Mouse (Mus musculus): Measurements from ENCODE around the gene Vmn1r37.
"Not testable (repeated sequence)": the region's sequence is repeated elsewhere in the genome, so short reads cannot be mapped to it uniquely, and the experiment has no call there.

Vmn1r37 gene

GRCm38 (mm10) chr6:66729082-66729481, at the start of gene Vmn1r37:
Gene Vmn1r37, plus strand, starts transcription at chr6:66729382.
- not testable (repeated sequence) for DNase-seq

- no peak for DNase-seq
These were observed 43.4 kb upstream of the Vmn1r37 start, which contains the start of gene Vmn1r35 for GRCm38 (mm10) chr6:66685806-66686205. Gene Vmn1r35, minus strand, starts transcription at chr6:66685906.

GRCm38 (mm10) chr6:66708901-66709300, 20.3 kb upstream of the Vmn1r37 start:
- DNase-seq, result no peak

- DNase-seq, result no peak
These were observed 15.3 kb upstream of the Vmn1r37 start for GRCm38 (mm10) chr6:66713854-66714253.

GRCm38 (mm10) chr6:66719068-66719467, 10.1 kb upstream of the Vmn1r37 start, which contains the start of gene Vmn1r36:
Gene Vmn1r36, minus strand, starts transcription at chr6:66719168.
- not testable (repeated sequence) for DNase-seq

GRCm38 (mm10) chr6:66782527-66782926, 53.3 kb downstream of the Vmn1r37 start, which contains the start of gene Vmn1r38:
Gene Vmn1r38, minus strand, starts transcription at chr6:66782627.
- not testable (repeated sequence) for DNase-seq

Data from spleen, adult 18-20 months (tissue).